Mouse (Mus musculus) midbrain, embryonic 11.5 days (tissue): ENCODE data around the gene Fignl2. TPM values are rescaled to one million over a fixed set of nuclear protein-coding genes. Genes with fewer than 3 reads are reported as not detected.

ENCODE experiments used
- ATAC-seq: fragments of 200-750 bp; cut with Nextera tagmentation; 2 replicates; pipeline ENCODE4 v1.8.0; 2017; ENCODE audit warnings: moderate TSS enrichment, moderate library complexity; ENCODE audit not compliant: low FRiP score
- DNase-seq: peaks from one replicate; pipeline ENCODE4 v3.0.0; 2015; ENCODE audit warnings: low spot score; ENCODE audit errors: missing footprints
- H3K27ac ChIP-seq: fragments of 300-500 bp; sonication (generic); 2 replicates; pipeline ENCODE4 v1.5.1; 2014; ENCODE audit warnings: low read depth, low read length
- H3K27me3 ChIP-seq: fragments of 300-500 bp; sonication (generic); 2 replicates; pipeline ENCODE4 v1.6.1; 2014; ENCODE audit warnings: mild to moderate bottlenecking, low read length, moderate library complexity, mixed read lengths; ENCODE audit not compliant: control insufficient read depth, insufficient read depth
- H3K36me3 ChIP-seq: fragments of 300-500 bp; sonication (generic); 2 replicates; pipeline ENCODE4 v1.6.1; 2014; ENCODE audit warnings: mild to moderate bottlenecking, low read length, moderate library complexity, mixed read lengths; ENCODE audit not compliant: control insufficient read depth, insufficient read depth
- H3K4me1 ChIP-seq: fragments of 300-500 bp; sonication (generic); 2 replicates; pipeline ENCODE4 v1.6.1; 2014; ENCODE audit warnings: low read length; ENCODE audit not compliant: control insufficient read depth, insufficient read depth
- H3K4me2 ChIP-seq: fragments of 300-500 bp; sonication (generic); 2 replicates; pipeline ENCODE4 v1.6.1; 2014; ENCODE audit warnings: mild to moderate bottlenecking, moderate library complexity
- H3K4me3 ChIP-seq: fragments of 300-500 bp; sonication (generic); 2 replicates; pipeline ENCODE4 v1.5.1; 2014; ENCODE audit warnings: low read depth, low read length
- H3K9ac ChIP-seq: fragments of 300-500 bp; sonication (generic); 2 replicates; pipeline ENCODE4 v1.6.1; 2014; ENCODE audit warnings: low read length
- H3K9me3 ChIP-seq: fragments of 300-500 bp; sonication (generic); 2 replicates; pipeline ENCODE4 v1.6.1; 2016; ENCODE audit warnings: low read length; ENCODE audit not compliant: control insufficient read depth
- WGBS: fragments of 180-500 bp; shearing (Covaris S2); extraction: QIAGEN DNeasy Blood & Tissue Kit; methylation state at CpG from one replicate; pipeline ENCODE4 v1.1.7; 2014; 5-methylcytosine and 5-hydroxymethylcytosine counted together
- polyA plus RNA-seq: library from polyadenylated mRNA; unstranded; fragments of >200 nt; fragmentation: Nextera tagmentation; extraction: Ambion mirVana; gene quantifications from 2 replicates; pipeline ENCODE4 v1.2.1, GENCODE M21; 2014

Fignl2 gene
- polyA plus RNA-seq, 1 experiment from 2014 or later = 1.4 TPM

- DNase-seq (no peak), ATAC-seq (no peak)
- H3K36me3 ChIP-seq = no peaks in the 10 kb centered on the region
- no peaks in the 10 kb centered on the region for H3K9me3 ChIP-seq
- no peak overlapping the region for H3K27ac ChIP-seq
- H3K4me1 ChIP-seq = peaks cover 31% of the 10 kb centered on the region
- H3K4me3 ChIP-seq = no peak overlapping the region
- WGBS = 37% methylated on average over 3 of the region's 3 CpGs
- peaks cover 3% of the 10 kb centered on the region; the same call in 1 of the 2 replicates for H3K27me3 ChIP-seq
- no peak overlapping the region for H3K9ac ChIP-seq
- no peak overlapping the region for H3K4me2 ChIP-seq
Measured at GRCm38 (mm10) chr15:101095392-101095791, 17.0 kb upstream of the Fignl2 start.

DNA sequence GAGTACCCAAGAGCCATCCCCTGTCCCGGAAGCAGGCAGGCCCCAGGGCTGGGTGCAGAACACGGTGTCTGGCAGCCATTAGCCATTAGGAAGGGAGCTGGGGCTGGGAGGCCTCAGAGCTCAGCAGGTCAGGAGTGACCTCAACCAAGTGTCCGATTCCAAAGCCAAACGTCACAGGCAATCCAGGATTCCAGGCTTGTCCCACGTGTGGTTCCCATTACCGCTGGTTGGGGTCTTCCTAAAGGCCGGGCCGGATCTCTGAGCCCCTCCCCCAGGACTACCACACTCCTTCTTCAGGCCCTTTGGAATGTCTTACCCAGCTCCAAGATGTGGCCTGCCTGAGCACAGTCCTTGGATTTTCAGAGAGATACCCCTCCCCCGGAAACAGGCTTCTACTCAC, 16.6 kb upstream of the Fignl2 start:
- H3K4me1 ChIP-seq = peaks cover 31% of the 10 kb centered on the region
- no peak overlapping the region for H3K27ac ChIP-seq
- no peaks in the 10 kb centered on the region for H3K9me3 ChIP-seq
- H3K9ac ChIP-seq = no peak overlapping the region
- WGBS = 57% methylated on average over 9 of the region's 9 CpGs
- ATAC-seq (no peak), DNase-seq (no peak)
- H3K4me3 ChIP-seq = no peak overlapping the region
- H3K36me3 ChIP-seq = no peaks in the 10 kb centered on the region
- peaks cover 3% of the 10 kb centered on the region; the same call in 1 of the 2 replicates for H3K27me3 ChIP-seq
- no peak overlapping the region for H3K4me2 ChIP-seq

GRCm38 (mm10) chr15:101093988-101094387, 15.6 kb upstream of the Fignl2 start:
- Histone ChIP-seq H3K4me2 (no peak overlapping the region), H3K27ac (no peak overlapping the region), H3K36me3 (no peaks in the 10 kb centered on the region), H3K27me3 (peaks cover 3% of the 10 kb centered on the region; the same call in 1 of the 2 replicates), H3K9me3 (no peaks in the 10 kb centered on the region), H3K9ac (no peak overlapping the region), H3K4me1 (peaks cover 31% of the 10 kb centered on the region), H3K4me3 (no peak overlapping the region)
- WGBS = 36% methylated on average over 6 of the region's 6 CpGs
- peak; percentile 84 for DNase-seq
- no peak for ATAC-seq

- Histone ChIP-seq H3K9me3 (no peaks in the 10 kb centered on the region), H3K36me3 (no peaks in the 10 kb centered on the region), H3K4me3 (0 out of 2 replicates have a peak overlapping the region, but pooled peaks have one; percentile 1), H3K9ac (peak overlapping the region; percentile 26), H3K27ac (peak overlapping the region; percentile 79), H3K4me1 (peaks cover 26% of the 10 kb centered on the region), H3K4me2 (peak overlapping the region; percentile 37), H3K27me3 (peaks cover 3% of the 10 kb centered on the region; the same call in 1 of the 2 replicates)
- 8% methylated on average over 25 of the region's 25 CpGs for WGBS
- DNase-seq = peak; percentile 95
- ATAC-seq = peak; percentile 94
Measured at GRCm38 (mm10) chr15:101092829-101093648, 14.7 kb upstream of the Fignl2 start.

- H3K4me2 ChIP-seq = peak overlapping the region; percentile 37
- ATAC-seq = peak; percentile 60
- H3K27me3 ChIP-seq = peaks cover 3% of the 10 kb centered on the region; the same call in 1 of the 2 replicates
- no peak overlapping the region for H3K4me3 ChIP-seq
- peaks cover 22% of the 10 kb centered on the region for H3K4me1 ChIP-seq
- DNase-seq = peak; percentile 95
- 13% methylated on average over 14 of the region's 14 CpGs for WGBS
- H3K9me3 ChIP-seq = no peaks in the 10 kb centered on the region
- peak overlapping the region; percentile 79 for H3K27ac ChIP-seq
- H3K9ac ChIP-seq = peak overlapping the region; percentile 26
- H3K36me3 ChIP-seq = no peaks in the 10 kb centered on the region
Measured at GRCm38 (mm10) chr15:101092121-101092828, 13.9 kb upstream of the Fignl2 start.

DNA sequence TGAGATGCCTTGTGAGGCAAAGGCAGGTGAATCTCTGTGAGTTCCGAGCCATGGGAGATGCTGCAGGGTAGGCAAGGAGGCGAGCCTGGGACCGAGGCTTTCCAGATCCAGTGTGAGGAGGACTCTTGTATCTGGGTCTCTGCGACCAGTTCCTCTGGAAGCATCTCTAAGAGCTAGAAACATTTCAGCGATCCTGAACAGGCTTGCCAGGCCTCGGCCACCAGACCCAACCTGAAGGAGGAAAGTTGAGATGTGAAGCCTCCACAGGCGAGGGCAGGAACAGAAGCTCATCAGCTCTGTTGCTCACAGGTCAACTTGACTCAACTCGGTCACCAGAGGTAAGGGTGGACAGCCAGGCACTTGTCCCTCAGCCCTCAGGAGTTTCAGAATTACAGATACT, 13.2 kb upstream of the Fignl2 start:
- peaks cover 22% of the 10 kb centered on the region for H3K4me1 ChIP-seq
- peak; percentile 75 for DNase-seq

DNA sequence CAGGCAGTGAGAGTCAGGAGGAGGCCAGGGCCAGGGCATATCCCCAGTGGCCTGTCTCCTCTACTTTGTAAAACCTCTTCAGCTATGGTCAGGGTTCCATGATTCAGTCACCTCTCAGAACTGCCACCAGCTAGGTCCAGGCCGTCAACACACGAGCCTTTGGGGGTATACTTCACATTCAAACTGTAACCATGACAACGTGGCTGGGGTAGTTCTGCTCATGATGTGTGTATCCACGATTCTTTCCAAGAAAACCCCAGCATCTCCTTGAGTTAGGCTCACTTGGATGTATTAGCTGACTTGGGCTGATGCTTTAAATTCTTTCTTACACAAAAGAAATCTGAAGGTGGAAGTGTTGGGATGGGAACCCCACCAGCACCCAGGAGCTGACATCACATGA, 9.9 kb upstream of the Fignl2 start:
- Histone ChIP-seq H3K4me3 (no peak overlapping the region), H3K36me3 (no peaks in the 10 kb centered on the region), H3K4me1 (peaks cover 12% of the 10 kb centered on the region), H3K27me3 (no peaks in the 10 kb centered on the region; the same call in 1 of the 2 replicates), H3K27ac (no peak overlapping the region), H3K9ac (no peak overlapping the region), H3K9me3 (no peaks in the 10 kb centered on the region), H3K4me2 (no peak overlapping the region)
- DNase-seq = peak; percentile 81
- WGBS = 46% methylated on average over 4 of the region's 4 CpGs
- no peak for ATAC-seq

More for the DNA sequence above, 13.2 kb upstream of the Fignl2 start:
- Histone ChIP-seq H3K9ac (no peak overlapping the region), H3K4me3 (no peak overlapping the region), H3K9me3 (no peaks in the 10 kb centered on the region), H3K4me2 (no peak overlapping the region), H3K27ac (no peak overlapping the region), H3K36me3 (no peaks in the 10 kb centered on the region), H3K27me3 (peaks cover 3% of the 10 kb centered on the region; the same call in 1 of the 2 replicates)
- ATAC-seq = no peak
- 88% methylated on average over 8 of the region's 8 CpGs for WGBS

DNA sequence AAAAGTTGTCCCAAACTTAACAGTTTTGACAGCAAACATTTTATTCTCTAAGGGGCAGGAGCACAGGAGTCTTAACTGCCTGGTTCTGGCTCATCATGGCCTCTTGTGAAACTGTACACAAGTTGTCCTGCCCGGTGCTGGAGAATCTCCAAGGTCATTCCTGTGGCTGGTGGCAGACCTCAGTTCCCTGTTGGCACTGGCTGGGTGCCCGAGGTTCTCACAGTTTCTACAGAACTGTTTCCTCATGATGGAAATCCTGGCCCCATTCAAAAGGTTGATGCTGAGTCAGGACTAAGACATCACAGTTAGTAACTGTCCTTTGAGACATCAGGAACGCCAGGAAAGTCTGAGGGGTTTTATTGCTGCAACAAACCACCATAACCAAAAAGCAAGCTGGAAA, 8.6 kb upstream of the Fignl2 start:
- Histone ChIP-seq H3K4me3 (no peak overlapping the region), H3K4me2 (no peak overlapping the region), H3K36me3 (no peaks in the 10 kb centered on the region), H3K9me3 (no peaks in the 10 kb centered on the region), H3K4me1 (peaks cover under 1% of the 10 kb centered on the region), H3K9ac (no peak overlapping the region), H3K27me3 (no peaks in the 10 kb centered on the region; the same call in 1 of the 2 replicates), H3K27ac (no peak overlapping the region)
- peak; percentile 31 for DNase-seq
- WGBS = 83% methylated on average over 3 of the region's 3 CpGs
- no peak for ATAC-seq

GRCm38 (mm10) chr15:101086451-101086850, 8.1 kb upstream of the Fignl2 start:
- WGBS = 77% methylated on average over 9 of the region's 9 CpGs
- Histone ChIP-seq H3K27me3 (no peaks in the 10 kb centered on the region; the same call in 1 of the 2 replicates), H3K4me1 (peaks cover 3% of the 10 kb centered on the region), H3K36me3 (no peaks in the 10 kb centered on the region), H3K4me3 (no peak overlapping the region), H3K27ac (no peak overlapping the region), H3K4me2 (no peak overlapping the region), H3K9ac (no peak overlapping the region), H3K9me3 (no peaks in the 10 kb centered on the region)
- peak; percentile 68 for DNase-seq
- no peak for ATAC-seq
